Mouse (Mus musculus): ENCODE results near the gene Gm6614.
"Not testable (repeated sequence)": the region's sequence is repeated elsewhere in the genome, so short reads cannot be mapped to it uniquely, and the experiment has no call there.

Gene Gm6614

GRCm38 (mm10) chr6:142011364-142011955, at the start of gene Gm6614:
Gene Gm6614, minus strand, starts transcription at chr6:142011414.
- no peak for DNase-seq

DNA sequence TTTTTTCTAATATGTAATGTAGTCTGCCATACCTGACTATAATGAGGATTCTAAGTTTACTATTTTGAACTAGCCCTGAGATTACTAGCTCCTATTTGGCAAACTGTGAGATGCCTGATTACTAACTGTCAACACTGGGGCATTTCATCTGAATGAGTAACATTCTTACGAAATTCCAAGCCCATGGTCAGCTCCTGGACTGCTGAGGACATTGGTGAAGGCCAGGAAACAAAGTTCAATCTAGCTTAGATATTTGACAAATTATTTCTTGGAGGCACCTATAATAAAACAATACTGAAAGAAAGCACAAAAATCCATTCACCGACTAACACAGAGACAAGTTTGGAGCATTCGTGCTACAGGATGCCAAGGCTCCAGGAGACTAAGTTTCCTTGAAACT, 47.1 kb upstream of the Gm6614 start:
- not testable (repeated sequence) for DNase-seq

DNA sequence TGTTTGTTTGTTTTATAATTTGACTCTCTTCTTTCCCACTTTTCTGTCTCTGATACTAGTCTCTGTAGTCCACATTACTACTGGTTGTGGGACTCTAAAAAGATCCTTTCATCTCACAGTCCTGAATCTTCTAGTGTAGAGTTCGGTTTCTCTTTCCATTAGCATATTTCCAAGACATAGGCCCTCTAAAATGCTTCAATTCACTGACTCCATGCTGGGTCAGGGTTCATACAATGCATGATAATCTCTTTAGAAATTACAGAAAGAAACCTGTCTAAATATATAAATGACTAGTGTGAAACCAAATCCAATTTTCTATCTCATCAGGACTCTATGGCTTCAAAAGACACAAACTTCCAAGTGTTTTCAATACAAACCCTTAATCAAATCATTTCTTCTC, 36.5 kb upstream of the Gm6614 start:
- no peak for DNase-seq

GRCm38 (mm10) chr6:142045746-142046145, 34.5 kb upstream of the Gm6614 start:
- DNase-seq = no peak

DNA sequence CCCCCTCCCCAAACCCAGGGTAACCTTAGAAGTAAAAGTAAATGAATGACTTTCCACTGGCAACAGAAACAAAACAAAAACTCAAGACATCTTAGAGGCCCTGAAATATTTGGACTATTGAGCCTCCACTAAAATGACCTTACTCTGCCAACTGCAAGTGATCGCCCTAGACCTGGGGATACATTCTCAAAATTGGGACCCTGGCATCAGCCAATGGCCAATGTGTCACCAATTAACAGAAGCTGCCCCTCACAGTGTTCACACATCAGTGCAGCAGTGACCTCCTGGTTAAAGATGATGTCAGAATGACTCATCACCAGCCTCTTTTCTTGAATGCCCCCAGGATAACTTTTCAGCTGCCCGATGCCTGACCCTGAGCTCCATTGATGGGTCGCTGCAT, 30.7 kb upstream of the Gm6614 start:
- DNase-seq = no peak

- peak; percentile 65 for DNase-seq
Measured at GRCm38 (mm10) chr6:142040306-142041175, 29.3 kb upstream of the Gm6614 start.

DNA sequence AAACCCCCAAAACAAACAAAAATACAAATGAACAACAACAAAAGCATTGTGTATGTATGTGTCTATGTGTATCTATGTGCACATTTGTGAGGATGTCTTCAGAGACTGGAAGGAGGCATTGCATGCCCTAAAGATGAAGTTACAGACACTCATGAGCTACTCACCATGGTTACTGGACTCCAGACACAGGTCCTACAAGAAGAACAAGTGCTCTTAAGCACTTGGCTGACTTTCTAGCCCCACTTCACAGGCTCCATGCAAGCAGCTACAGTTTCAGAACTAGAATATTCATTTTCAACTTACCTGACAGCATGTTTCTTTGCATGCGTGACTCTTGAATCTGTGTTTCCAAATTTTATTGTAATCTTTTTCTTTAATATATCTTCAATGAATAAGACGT, 24.6 kb upstream of the Gm6614 start:
- no peak for DNase-seq

- no peak for DNase-seq
Measured at GRCm38 (mm10) chr6:142021671-142022070, 10.5 kb upstream of the Gm6614 start.

DNA sequence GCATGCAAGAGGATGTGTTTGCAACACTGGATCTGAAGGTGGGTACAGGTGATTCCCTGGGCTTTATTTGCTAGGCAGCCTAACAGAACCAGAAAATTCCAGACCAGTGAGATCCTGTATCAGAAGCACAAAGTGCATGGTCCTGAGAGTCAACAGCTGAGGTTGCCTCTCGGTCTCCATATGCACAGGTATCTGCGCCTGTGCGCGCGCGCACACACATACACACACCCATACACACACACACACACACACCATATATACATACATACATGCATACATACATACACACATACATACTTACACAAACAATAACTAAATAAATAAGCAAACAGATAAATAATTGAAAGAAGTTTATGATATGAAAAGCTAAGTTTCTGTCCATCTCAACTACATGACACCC, 24.4 kb downstream of the Gm6614 start:
- no peak for DNase-seq

DNA sequence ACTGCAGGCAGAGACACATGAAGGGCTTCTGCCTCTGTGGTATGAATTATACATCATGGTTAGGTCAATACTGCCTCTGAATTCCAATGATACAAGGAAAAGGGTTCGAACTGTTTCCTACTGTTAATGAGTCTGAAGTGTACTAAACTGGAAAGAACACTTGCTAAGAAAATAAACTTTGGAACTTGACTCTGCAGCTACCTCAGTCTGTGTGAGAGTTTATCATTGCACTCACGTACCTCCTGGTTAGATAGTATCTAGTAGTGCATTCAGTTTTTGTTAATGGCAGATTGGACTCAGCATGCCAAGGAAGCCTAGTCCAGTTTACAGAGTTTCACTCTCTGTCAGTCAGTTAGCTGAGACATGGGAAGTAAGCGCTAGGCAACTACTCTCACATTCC, 26.6 kb downstream of the Gm6614 start:
- no peak for DNase-seq

- DNase-seq = no peak
Measured at GRCm38 (mm10) chr6:141962420-141962819, 48.8 kb downstream of the Gm6614 start.

DNA sequence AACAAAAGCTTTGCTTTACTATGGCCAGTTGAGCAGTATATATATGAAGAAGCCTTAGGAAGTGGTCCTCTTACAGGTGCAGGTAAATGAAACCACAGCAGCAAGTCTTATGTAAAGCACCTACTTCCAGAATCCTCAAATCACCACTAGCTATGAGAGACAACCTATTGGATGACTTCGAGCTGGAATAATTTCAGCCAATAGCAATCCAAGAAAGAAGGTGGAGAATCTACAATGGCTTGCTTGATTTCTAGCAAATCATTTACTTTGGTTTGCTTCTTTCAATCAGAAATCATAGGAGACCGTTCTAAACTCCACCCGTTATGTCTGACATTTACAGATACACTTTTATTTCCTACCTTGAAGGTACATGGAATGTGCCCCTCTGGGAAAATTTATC, 49.4 kb downstream of the Gm6614 start:
- DNase-seq = no peak

DNA sequence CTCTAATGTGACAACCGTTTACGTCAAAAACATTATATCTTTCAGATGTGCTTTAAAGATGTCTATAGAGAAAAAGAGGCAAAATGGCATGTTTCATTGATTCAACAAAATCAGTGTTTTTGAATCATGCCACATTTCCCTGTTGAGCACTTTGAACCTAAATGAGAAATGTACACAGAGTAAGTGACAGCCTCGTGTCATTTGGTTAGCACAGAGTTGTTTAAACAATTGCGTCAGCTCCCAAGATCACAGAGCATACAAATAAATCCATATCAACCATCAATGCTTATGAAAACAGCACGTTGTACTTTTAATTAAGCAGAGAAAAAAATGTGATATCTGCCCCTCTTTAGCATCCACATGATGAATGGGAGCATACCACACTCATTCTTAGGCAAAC, 50.7 kb downstream of the Gm6614 start:
- no peak for DNase-seq

GRCm38 (mm10) chr6:141946862-141947261, 64.4 kb downstream of the Gm6614 start, which contains the start of gene Slco1a1:
Gene Slco1a1, minus strand, starts transcription at chr6:141946962.
- no peak for DNase-seq

GRCm38 (mm10) chr6:141940451-141940850, 70.8 kb downstream of the Gm6614 start:
- DNase-seq = no peak

Data from retina, postnatal 1 day (tissue).